Mouse (Mus musculus) hindbrain, embryonic 16.5 days (tissue): ENCODE results near the gene Clec12a. TPM values are rescaled to one million over a fixed set of nuclear protein-coding genes. Genes with fewer than 3 reads are reported as not detected.

ENCODE experiments used
- ATAC-seq: fragments of 200-750 bp; cut with Nextera tagmentation; 2 replicates; pipeline ENCODE4 v1.8.0; 2017; ENCODE audit warnings: moderate TSS enrichment, moderate library complexity
- H3K27ac ChIP-seq: fragments of 300-500 bp; sonication (generic); 2 replicates; pipeline ENCODE4 v1.5.1; 2014; ENCODE audit warnings: low read depth, mild to moderate bottlenecking, control low read depth, low read length, moderate library complexity
- H3K27me3 ChIP-seq: fragments of 300-500 bp; sonication (generic); replicated peaks from 2 replicates; pipeline ENCODE4 v1.6.1; 2014; ENCODE audit warnings: low read length; ENCODE audit not compliant: control insufficient read depth, insufficient read depth
- H3K36me3 ChIP-seq: fragments of 300-500 bp; sonication (generic); 2 replicates; pipeline ENCODE4 v1.6.1; 2014; ENCODE audit warnings: mild to moderate bottlenecking, low read length, moderate library complexity, mixed read lengths; ENCODE audit not compliant: control insufficient read depth, insufficient read depth
- H3K4me1 ChIP-seq: fragments of 300-500 bp; sonication (generic); 2 replicates; pipeline ENCODE4 v1.6.1; 2014; ENCODE audit warnings: low read depth, low read length; ENCODE audit not compliant: control insufficient read depth, insufficient read depth
- H3K4me2 ChIP-seq: fragments of 300-500 bp; sonication (generic); 2 replicates; pipeline ENCODE4 v1.6.1; 2014; ENCODE audit warnings: mild to moderate bottlenecking, low read length, control low read depth, moderate library complexity
- H3K4me3 ChIP-seq: fragments of 300-500 bp; sonication (generic); 2 replicates; pipeline ENCODE4 v1.5.1; 2014; ENCODE audit warnings: mild to moderate bottlenecking, low read length, control low read depth, moderate library complexity
- H3K9ac ChIP-seq: fragments of 300-500 bp; sonication (generic); 2 replicates; pipeline ENCODE4 v1.6.1; 2014; ENCODE audit warnings: low read depth, mild to moderate bottlenecking, control low read depth, low read length, moderate library complexity
- H3K9me3 ChIP-seq: fragments of 300-500 bp; sonication (generic); 2 replicates; pipeline ENCODE4 v1.6.1; 2014; ENCODE audit warnings: mild to moderate bottlenecking, low read length, moderate library complexity; ENCODE audit not compliant: control insufficient read depth
- WGBS: fragments of 180-500 bp; shearing (Covaris S2); extraction: QIAGEN DNeasy Blood & Tissue Kit; methylation state at CpG from one replicate; pipeline ENCODE4 v1.1.7; 2014; 5-methylcytosine and 5-hydroxymethylcytosine counted together
- polyA plus RNA-seq: library from polyadenylated mRNA; unstranded; fragments of >200 nt; fragmentation: Nextera tagmentation; extraction: Ambion mirVana; gene quantifications from 2 replicates; pipeline ENCODE4 v1.2.1, GENCODE M21; 2015

The Clec12a gene
- polyA plus RNA-seq, 1 experiment from 2014 or later: 0.15 TPM

DNA sequence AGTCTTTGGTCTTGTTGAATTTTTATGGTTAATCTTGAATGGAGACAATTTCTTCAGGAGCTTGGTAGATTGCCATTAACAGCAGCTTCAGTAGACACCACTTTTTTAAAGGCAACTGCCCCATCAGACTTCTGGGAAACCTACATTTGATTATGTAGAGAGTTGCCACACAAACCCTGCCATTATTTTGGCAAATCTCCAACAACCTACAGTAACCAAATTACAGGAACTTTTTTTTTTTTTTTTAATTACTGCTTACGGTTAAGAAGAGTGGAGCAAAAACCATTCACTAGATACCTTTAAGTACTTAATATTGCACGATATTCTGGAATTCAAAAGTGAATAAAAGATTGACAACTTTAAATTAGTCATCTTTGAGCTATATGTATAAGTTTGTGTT lies 17.0 kb downstream of the Clec12a start:
- WGBS: 93% methylated on average over 2 of the region's 2 CpGs

DNA sequence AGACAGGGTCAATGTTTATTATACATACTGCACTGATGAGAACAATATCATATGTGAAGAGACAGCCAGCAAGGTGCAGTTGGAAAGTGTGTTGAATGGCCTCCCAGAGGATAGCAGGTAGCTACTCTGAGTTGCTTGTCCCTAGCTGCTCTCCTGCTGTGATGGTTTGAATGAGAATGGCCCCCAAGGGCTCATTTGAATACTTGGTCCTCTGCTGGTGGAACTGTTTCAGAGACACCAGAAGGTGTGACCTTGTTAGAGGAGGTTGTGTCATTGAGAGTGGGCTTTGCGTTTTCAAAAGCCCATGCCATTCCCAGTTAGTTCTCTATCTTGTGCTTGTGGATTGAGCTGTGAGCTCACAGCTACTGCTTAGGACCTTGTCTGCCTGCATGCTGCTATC lies 21.5 kb downstream of the Clec12a start:
- ATAC-seq: no peak
- no peaks in the 10 kb centered on the region for H3K9me3 ChIP-seq

More for the DNA sequence above, 17.0 kb downstream of the Clec12a start:
- no peak overlapping the region for H3K27ac ChIP-seq
- no peaks in the 10 kb centered on the region for H3K27me3 ChIP-seq
- no peak overlapping the region for H3K4me2 ChIP-seq
- no peak for ATAC-seq
- H3K4me3 ChIP-seq: no peak overlapping the region
- no peaks in the 10 kb centered on the region for H3K9me3 ChIP-seq
- H3K4me1 ChIP-seq: no peaks in the 10 kb centered on the region
- no peaks in the 10 kb centered on the region for H3K36me3 ChIP-seq
- no peak overlapping the region for H3K9ac ChIP-seq

DNA sequence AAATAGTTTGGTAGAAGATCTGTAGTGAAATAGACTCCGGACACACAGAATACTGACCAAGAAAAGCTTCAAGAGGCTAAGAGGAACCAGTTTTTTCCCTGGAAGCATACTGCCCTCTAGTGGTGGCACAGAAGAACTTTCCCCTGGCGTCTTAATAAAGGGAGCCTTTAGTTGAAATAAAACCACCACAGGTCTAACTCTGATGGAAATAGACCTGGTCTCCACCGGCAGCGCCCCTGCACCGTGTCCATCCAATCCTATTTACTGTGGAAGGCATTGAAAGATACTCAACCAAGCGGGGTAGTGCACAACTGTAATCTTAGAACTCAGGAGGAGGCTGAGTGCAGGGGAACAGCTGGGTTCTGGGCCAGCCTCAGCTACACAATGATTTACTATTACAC lies 23.5 kb downstream of the Clec12a start:
- Histone ChIP-seq H3K4me3 (no peak overlapping the region), H3K9ac (no peak overlapping the region), H3K4me2 (no peak overlapping the region), H3K36me3 (no peaks in the 10 kb centered on the region), H3K4me1 (no peaks in the 10 kb centered on the region), H3K9me3 (no peaks in the 10 kb centered on the region), H3K27ac (no peak overlapping the region), H3K27me3 (no peaks in the 10 kb centered on the region)
- peak; percentile 79 for ATAC-seq
- 13% methylated on average over 6 of the region's 6 CpGs for WGBS

More for the DNA sequence above, 21.5 kb downstream of the Clec12a start:
- Histone ChIP-seq H3K4me2 (no peak overlapping the region), H3K27me3 (no peaks in the 10 kb centered on the region), H3K4me3 (no peak overlapping the region), H3K36me3 (no peaks in the 10 kb centered on the region), H3K4me1 (no peaks in the 10 kb centered on the region), H3K27ac (no peak overlapping the region), H3K9ac (no peak overlapping the region)
- WGBS: 29% methylated on average over 1 of the region's 1 CpGs

DNA sequence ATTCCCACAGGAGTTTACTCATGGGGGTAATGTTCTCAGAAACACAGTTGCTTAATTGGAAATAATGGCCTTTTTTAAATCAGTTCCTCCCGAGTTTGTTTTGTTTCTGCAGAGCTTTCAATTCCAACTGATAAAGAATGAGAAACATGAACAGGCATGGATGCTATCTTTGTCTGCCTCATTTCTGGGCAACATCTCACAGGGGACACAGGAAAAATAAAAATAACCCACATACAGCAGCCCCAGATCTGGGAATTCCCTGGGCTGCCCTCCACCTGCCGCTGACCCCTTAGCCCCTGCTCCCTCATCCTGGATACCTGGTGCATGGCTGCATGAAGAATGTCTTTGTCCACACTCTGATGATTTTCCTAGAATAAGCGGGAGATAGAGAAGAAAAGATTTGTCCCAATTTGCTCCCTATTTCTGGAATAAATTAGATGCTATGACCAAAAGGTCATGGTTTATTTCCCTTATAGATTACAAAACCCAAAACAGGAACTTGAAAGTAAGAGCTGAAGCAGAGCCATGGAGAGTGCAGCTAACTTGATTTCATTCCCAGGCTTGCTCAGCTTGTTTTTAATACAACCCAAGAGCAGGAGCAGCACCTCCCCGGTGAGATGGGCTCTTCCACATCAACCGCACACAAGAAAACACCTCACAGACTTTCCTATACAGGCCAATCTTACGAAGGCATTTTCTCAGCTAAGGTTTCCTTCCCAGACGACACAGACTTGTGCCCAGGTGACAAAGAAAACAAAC lies 27.1 kb downstream of the Clec12a start:
- H3K4me2 ChIP-seq: no peak overlapping the region
- no peak overlapping the region for H3K9ac ChIP-seq
- ATAC-seq: 0 out of 2 replicates have a peak, but pooled peaks have one; percentile 24
- H3K27me3 ChIP-seq: no peaks in the 10 kb centered on the region
- no peaks in the 10 kb centered on the region for H3K36me3 ChIP-seq
- WGBS: 72% methylated on average over 7 of the region's 7 CpGs
- no peaks in the 10 kb centered on the region for H3K4me1 ChIP-seq
- H3K4me3 ChIP-seq: no peak overlapping the region
- H3K27ac ChIP-seq: no peak overlapping the region
- no peaks in the 10 kb centered on the region for H3K9me3 ChIP-seq

DNA sequence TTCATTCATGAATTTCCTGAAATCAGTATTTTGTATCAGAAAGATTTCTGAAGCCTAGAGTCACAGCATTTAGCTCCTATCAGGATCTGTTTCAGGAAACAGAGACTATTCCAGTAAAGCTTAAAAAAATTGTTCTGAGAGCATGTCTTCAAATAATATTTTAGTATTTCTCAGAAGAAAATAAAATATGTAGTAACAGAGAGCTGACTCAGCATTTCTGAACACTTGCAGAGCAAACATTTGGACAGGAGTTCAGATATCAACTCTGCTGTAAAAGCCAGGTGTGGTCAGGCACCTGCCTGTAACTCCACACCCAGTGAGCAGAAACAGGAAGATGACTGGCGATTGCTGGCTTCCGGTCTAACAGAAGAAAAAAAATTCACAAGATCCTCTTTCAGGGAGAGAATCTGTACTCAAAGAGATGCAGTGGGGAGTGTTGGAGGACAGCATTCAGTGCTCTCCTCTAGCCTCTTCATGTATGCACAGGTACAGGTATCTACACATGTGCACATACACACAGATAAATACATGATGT lies 32.5 kb downstream of the Clec12a start:
- H3K9ac ChIP-seq: no peak overlapping the region
- ATAC-seq: no peak
- H3K36me3 ChIP-seq: no peaks in the 10 kb centered on the region
- no peaks in the 10 kb centered on the region for H3K9me3 ChIP-seq
- H3K4me1 ChIP-seq: no peaks in the 10 kb centered on the region
- no peak overlapping the region for H3K4me2 ChIP-seq
- no peak overlapping the region for H3K27ac ChIP-seq
- 88% methylated on average over 2 of the region's 2 CpGs for WGBS
- no peaks in the 10 kb centered on the region for H3K27me3 ChIP-seq
- no peak overlapping the region for H3K4me3 ChIP-seq

DNA sequence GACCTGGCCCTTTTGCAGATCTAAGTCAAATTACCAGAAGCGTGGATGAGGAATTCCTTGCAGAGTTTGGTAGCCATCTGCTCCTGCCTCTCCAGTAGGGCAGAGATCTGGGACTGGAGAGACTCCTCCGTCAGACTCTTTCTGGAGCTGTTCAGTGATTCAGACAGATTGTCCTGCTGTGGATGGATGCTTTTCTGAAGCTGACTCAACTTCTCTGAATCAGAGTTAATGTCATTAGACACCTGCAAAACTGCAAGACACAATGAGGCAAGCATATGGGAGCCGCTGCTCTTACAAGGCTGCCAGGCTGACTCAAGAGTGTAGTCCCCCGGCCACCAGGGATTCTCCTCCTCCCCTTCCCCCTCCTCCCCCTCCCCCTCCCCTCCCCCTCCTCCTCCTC lies 38.0 kb downstream of the Clec12a start:
- Histone ChIP-seq H3K4me3 (no peak overlapping the region), H3K27ac (no peak overlapping the region), H3K9me3 (no peaks in the 10 kb centered on the region), H3K27me3 (no peaks in the 10 kb centered on the region), H3K36me3 (no peaks in the 10 kb centered on the region), H3K4me2 (no peak overlapping the region), H3K4me1 (no peaks in the 10 kb centered on the region), H3K9ac (no peak overlapping the region)
- 48% methylated on average over 3 of the region's 4 CpGs for WGBS
- peak; percentile 73; the same call in 1 of the 2 replicates for ATAC-seq

DNA sequence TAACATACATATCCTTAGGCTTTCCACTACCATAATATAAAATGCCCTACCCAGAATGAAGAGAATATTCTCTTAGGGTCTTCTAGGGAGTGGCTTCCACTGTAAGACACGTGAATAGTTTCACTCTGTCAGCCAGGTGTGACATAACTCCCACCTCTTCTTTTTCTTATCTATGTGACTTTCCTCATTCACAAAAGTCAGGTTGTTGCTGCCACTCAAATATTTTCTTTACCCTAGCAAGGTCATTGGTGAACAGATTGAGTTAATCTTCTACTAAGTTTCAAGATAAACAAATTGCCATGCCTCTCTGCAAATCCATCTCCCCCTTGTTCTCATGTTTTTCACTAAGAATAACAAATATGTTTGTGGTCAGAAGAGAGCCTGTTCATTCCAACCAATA lies 39.2 kb downstream of the Clec12a start:
- Histone ChIP-seq H3K4me2 (no peak overlapping the region), H3K4me1 (no peaks in the 10 kb centered on the region), H3K36me3 (no peaks in the 10 kb centered on the region), H3K9ac (no peak overlapping the region), H3K4me3 (no peak overlapping the region), H3K27ac (no peak overlapping the region), H3K27me3 (no peaks in the 10 kb centered on the region), H3K9me3 (no peaks in the 10 kb centered on the region)
- ATAC-seq: no peak
- 72% methylated on average over 1 of the region's 1 CpGs for WGBS

DNA sequence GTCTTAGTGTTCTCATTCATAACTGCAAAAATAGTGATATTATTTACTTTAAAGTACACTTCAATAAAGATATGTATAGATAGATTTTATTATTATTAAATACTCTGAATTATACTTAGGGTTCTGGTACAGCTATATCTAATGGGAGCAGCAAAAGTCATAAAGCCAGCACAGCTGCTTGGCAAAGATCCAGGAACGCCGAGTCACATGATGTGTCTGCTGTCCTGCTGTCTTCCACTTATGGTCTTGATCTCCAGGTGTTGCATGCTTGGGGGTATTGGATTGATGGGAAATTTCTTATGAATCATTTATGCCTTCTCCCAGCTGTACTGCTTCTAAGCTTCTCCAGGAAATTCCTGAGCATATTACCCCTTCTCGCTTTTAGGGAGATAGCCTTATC lies 41.0 kb downstream of the Clec12a start:
- Histone ChIP-seq H3K9me3 (no peaks in the 10 kb centered on the region), H3K4me3 (no peak overlapping the region), H3K27ac (no peak overlapping the region), H3K4me2 (no peak overlapping the region), H3K27me3 (no peaks in the 10 kb centered on the region), H3K36me3 (no peaks in the 10 kb centered on the region), H3K9ac (no peak overlapping the region), H3K4me1 (no peaks in the 10 kb centered on the region)
- 86% methylated on average over 3 of the region's 3 CpGs for WGBS
- ATAC-seq: no peak

DNA sequence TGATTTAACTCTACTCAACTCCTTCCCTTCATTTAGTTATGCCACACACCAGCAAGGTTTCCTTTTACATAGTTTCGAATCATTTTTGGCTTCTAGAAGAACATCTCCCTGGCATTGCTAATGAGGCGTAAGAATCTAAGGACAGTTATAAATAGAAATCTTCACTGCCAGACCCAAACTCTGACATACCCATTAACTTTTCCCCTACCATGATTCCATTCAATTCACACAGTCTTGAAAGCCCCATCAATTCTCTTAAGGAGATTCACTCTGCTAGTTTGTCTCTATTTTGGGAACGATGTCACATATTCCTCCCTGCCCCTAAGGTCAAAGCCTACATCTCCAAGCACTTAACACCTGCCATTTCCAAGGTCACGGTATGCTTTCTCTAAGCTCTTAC lies 42.5 kb downstream of the Clec12a start:
- 51% methylated on average over 4 of the region's 4 CpGs for WGBS
- no peak overlapping the region for H3K27ac ChIP-seq
- H3K4me3 ChIP-seq: no peak overlapping the region
- no peak overlapping the region for H3K9ac ChIP-seq
- no peaks in the 10 kb centered on the region for H3K27me3 ChIP-seq
- no peaks in the 10 kb centered on the region for H3K36me3 ChIP-seq
- no peaks in the 10 kb centered on the region for H3K9me3 ChIP-seq
- H3K4me1 ChIP-seq: no peaks in the 10 kb centered on the region
- no peak overlapping the region for H3K4me2 ChIP-seq
- peak; percentile 77; the same call in 1 of the 2 replicates for ATAC-seq
